Mouse (Mus musculus) hindbrain, postnatal 0 days (tissue): ENCODE measurements around the gene Adgre5. TPM values are rescaled to one million over a fixed set of nuclear protein-coding genes. Genes with fewer than 3 reads are reported as not detected.

Experiments used
- ATAC-seq: fragments of 200-750 bp; cut with Nextera tagmentation; 2 replicates; pipeline ENCODE4 v1.8.0; 2017; ENCODE audit warnings: mild to moderate bottlenecking, moderate TSS enrichment, moderate library complexity
- DNase-seq: peaks from one replicate; pipeline ENCODE4 v3.0.0-alpha.2; 2015; ENCODE audit warnings: low spot score
- H3K27ac ChIP-seq: fragments of 300-500 bp; sonication (generic); 2 replicates; pipeline ENCODE4 v1.5.1; 2014; ENCODE audit warnings: mild to moderate bottlenecking
- H3K27me3 ChIP-seq: fragments of 300-500 bp; sonication (generic); 2 replicates; pipeline ENCODE4 v1.6.1; 2014; ENCODE audit warnings: low read length, mixed read lengths; ENCODE audit not compliant: insufficient read depth
- H3K36me3 ChIP-seq: fragments of 300-500 bp; sonication (generic); 2 replicates; pipeline ENCODE4 v1.6.1; 2014; ENCODE audit warnings: low read length, mixed read lengths; ENCODE audit not compliant: insufficient read depth
- H3K4me1 ChIP-seq: fragments of 300-500 bp; sonication (generic); 2 replicates; pipeline ENCODE4 v1.6.1; 2014; ENCODE audit warnings: antibody characterized with exemption, low read length, mixed read lengths; ENCODE audit not compliant: insufficient read depth
- H3K4me2 ChIP-seq: fragments of 300-500 bp; sonication (generic); 2 replicates; pipeline ENCODE4 v1.6.1; 2014; ENCODE audit warnings: low read depth, mild to moderate bottlenecking, low read length, moderate library complexity, mixed read lengths
- H3K4me3 ChIP-seq: fragments of 300-500 bp; sonication (generic); 2 replicates; pipeline ENCODE4 v1.5.1; 2014; ENCODE audit warnings: low read length
- H3K9ac ChIP-seq: fragments of 300-500 bp; sonication (generic); replicated peaks from 2 replicates; pipeline ENCODE4 v1.6.1; 2014; ENCODE audit warnings: mild to moderate bottlenecking, low read length, moderate library complexity, mixed read lengths
- H3K9me3 ChIP-seq: fragments of 300-500 bp; sonication (generic); 2 replicates; pipeline ENCODE4 v1.6.1; 2016; ENCODE audit warnings: low read length, mixed read lengths
- CTCF ChIP-seq: IDR thresholded peaks from 2 replicates; pipeline ENCODE4 v1.5.1; 2016; ENCODE audit warnings: antibody characterized with exemption, control low read depth, low read depth
- WGBS: fragments of 180-500 bp; shearing (Covaris S2); extraction: QIAGEN DNeasy Blood & Tissue Kit; methylation state at CpG from one replicate; pipeline ENCODE4 v1.1.7; 2014; 5-methylcytosine and 5-hydroxymethylcytosine counted together
- microRNA-seq, 2 experiments: library from miRNA; unstranded; fragments of <30 nt; microRNA quantifications; one replicate each; pipeline ENCODE4; 2016
- polyA plus RNA-seq: library from polyadenylated mRNA; unstranded; fragments of >200 nt; fragmentation: Nextera tagmentation; extraction: Ambion mirVana; gene quantifications from 2 replicates; pipeline ENCODE4 v1.2.1, GENCODE M21; 2015
- total RNA-seq: library from RNA; depleted of rRNA; stranded (reverse); fragments of >200 nt; gene quantifications from 2 replicates; pipeline ENCODE4 v1.2.3, GENCODE M21; 2014; rRNA removed

Gene Adgre5
- total and polyA plus RNA-seq, 2 experiments from 2014 or later = 8.2 to 10.4 TPM

GRCm38 (mm10) chr8:83680603-83681002 lies 60.5 kb downstream of the Adgre5 start:
- Histone ChIP-seq H3K9me3 (no peaks in the 10 kb centered on the region), H3K9ac (no peak overlapping the region), H3K36me3 (peaks cover 68% of the 10 kb centered on the region), H3K4me3 (no peak overlapping the region), H3K27me3 (no peaks in the 10 kb centered on the region), H3K27ac (no peak overlapping the region), H3K4me2 (no peak overlapping the region), H3K4me1 (no peaks in the 10 kb centered on the region)
- WGBS = 74% methylated on average over 5 of the region's 5 CpGs
- DNase-seq (no peak), ATAC-seq (no peak)
- no peak for TF ChIP-seq CTCF

GRCm38 (mm10) chr8:83679866-83680265 lies 61.3 kb downstream of the Adgre5 start:
- no peak overlapping the region for H3K4me2 ChIP-seq
- H3K9me3 ChIP-seq = no peaks in the 10 kb centered on the region
- no peaks in the 10 kb centered on the region for H3K27me3 ChIP-seq
- TF ChIP-seq CTCF = no peak
- DNase-seq (no peak), ATAC-seq (no peak)
- 93% methylated on average over 12 of the region's 12 CpGs for WGBS
- H3K36me3 ChIP-seq = peaks cover 61% of the 10 kb centered on the region
- no peaks in the 10 kb centered on the region for H3K4me1 ChIP-seq
- no peak overlapping the region for H3K4me3 ChIP-seq
- H3K9ac ChIP-seq = no peak overlapping the region
- H3K27ac ChIP-seq = no peak overlapping the region

GRCm38 (mm10) chr8:83674497-83674896 lies 66.6 kb downstream of the Adgre5 start:
- WGBS = 92% methylated on average over 5 of the region's 5 CpGs
- H3K9ac ChIP-seq = no peak overlapping the region
- no peak for TF ChIP-seq CTCF
- no peaks in the 10 kb centered on the region for H3K4me1 ChIP-seq
- DNase-seq (no peak), ATAC-seq (no peak)
- no peak overlapping the region for H3K27ac ChIP-seq
- H3K27me3 ChIP-seq = no peaks in the 10 kb centered on the region
- H3K9me3 ChIP-seq = no peaks in the 10 kb centered on the region
- H3K36me3 ChIP-seq = peaks cover 63% of the 10 kb centered on the region
- no peak overlapping the region for H3K4me3 ChIP-seq
- H3K4me2 ChIP-seq = no peak overlapping the region

Small RNA genes within 50 kb of the gene (microRNA-seq; reads per million reads assigned to microRNA genes)
- 0 reads per million in 2 experiments for gene Mir1668

Other genes with a start within 250 kb of the Adgre5 start
- gene Olfr370, start 205.5 kb downstream of the Adgre5 start, total RNA-seq = 0.05 TPM in 1 of 2 replicates, not detected in the other
- 0.08 TPM in 1 of 2 replicates, not detected in the other for gene Olfr370, start 205.5 kb downstream of the Adgre5 start, polyA plus RNA-seq
- 124 and 186 TPM in 2 replicates for gene Ndufb7, start 174.7 kb downstream of the Adgre5 start, total RNA-seq
- gene Ndufb7, start 174.7 kb downstream of the Adgre5 start, polyA plus RNA-seq = 436 and 442 TPM in 2 replicates
- gene Tecr, start 133.4 kb downstream of the Adgre5 start, total RNA-seq = 1,283 and 1,409 TPM in 2 replicates
- gene Tecr, start 133.4 kb downstream of the Adgre5 start, polyA plus RNA-seq = 1,550 and 1,625 TPM in 2 replicates
- gene Dnajb1, start 133.1 kb downstream of the Adgre5 start, total RNA-seq = 35.3 and 42.7 TPM in 2 replicates
- 60.1 and 65.0 TPM in 2 replicates for gene Dnajb1, start 133.1 kb downstream of the Adgre5 start, polyA plus RNA-seq
- gene Gipc1, start 88.6 kb downstream of the Adgre5 start, total RNA-seq = 71.5 and 84.9 TPM in 2 replicates
- gene Gipc1, start 88.6 kb downstream of the Adgre5 start, polyA plus RNA-seq = 114 and 121 TPM in 2 replicates
- 2.6 and 4.7 TPM in 2 replicates for gene Ptger1, start 74.6 kb downstream of the Adgre5 start, total RNA-seq
- gene Ptger1, start 74.6 kb downstream of the Adgre5 start, polyA plus RNA-seq = 0.40 and 0.49 TPM in 2 replicates
- 54.7 and 65.6 TPM in 2 replicates for gene Pkn1, start 42.1 kb downstream of the Adgre5 start, total RNA-seq
- gene Pkn1, start 42.1 kb downstream of the Adgre5 start, polyA plus RNA-seq = 18.2 and 21.8 TPM in 2 replicates
- 36.2 and 44.6 TPM in 2 replicates for gene Ddx39, start 26.1 kb downstream of the Adgre5 start, total RNA-seq
- 72.3 and 75.9 TPM in 2 replicates for gene Ddx39, start 26.1 kb downstream of the Adgre5 start, polyA plus RNA-seq
- gene Adgrl1, start 158.8 kb upstream of the Adgre5 start, total RNA-seq = 393 and 469 TPM in 2 replicates
- gene Adgrl1, start 158.8 kb upstream of the Adgre5 start, polyA plus RNA-seq = 54.2 and 54.6 TPM in 2 replicates
- gene Gm10644, start 213.9 kb upstream of the Adgre5 start, total RNA-seq = 0.40 and 1.7 TPM in 2 replicates
- 0.43 and 0.56 TPM in 2 replicates for gene Gm10644, start 213.9 kb upstream of the Adgre5 start, polyA plus RNA-seq
- 4.7 and 5.6 TPM in 2 replicates for gene Asf1b, start 214.2 kb upstream of the Adgre5 start, total RNA-seq
- gene Asf1b, start 214.2 kb upstream of the Adgre5 start, polyA plus RNA-seq = 8.3 and 10.6 TPM in 2 replicates
- gene Prkaca, start 231.7 kb upstream of the Adgre5 start, total RNA-seq = 198 and 213 TPM in 2 replicates
- 257 and 268 TPM in 2 replicates for gene Prkaca, start 231.7 kb upstream of the Adgre5 start, polyA plus RNA-seq